Mouse (Mus musculus): ENCODE results near the gene Gm10491. TPM values are rescaled to one million over a fixed set of nuclear protein-coding genes. Genes with fewer than 3 reads are reported as not detected.

Gene Gm10491
- polyA plus RNA-seq, 1 experiment from 2014 or later = not detected

Other genes with a start within 250 kb of the Gm10491 start
- gene Plp2, start 236.4 kb downstream of the Gm10491 start, polyA plus RNA-seq (2015; fragmentation: Nextera tagmentation; extraction: Ambion mirVana) = 186 and 191 TPM in 2 replicates
- gene Magix, start 226.6 kb downstream of the Gm10491 start, polyA plus RNA-seq (2015; fragmentation: Nextera tagmentation; extraction: Ambion mirVana) = 0.53 and 0.62 TPM in 2 replicates
- 46.9 and 49.1 TPM in 2 replicates for gene Gpkow, start 210.7 kb downstream of the Gm10491 start, polyA plus RNA-seq (2015; fragmentation: Nextera tagmentation; extraction: Ambion mirVana)
- gene Wdr45, start 193.5 kb downstream of the Gm10491 start, polyA plus RNA-seq (2015; fragmentation: Nextera tagmentation; extraction: Ambion mirVana) = 69.6 and 79.5 TPM in 2 replicates
- gene Gm45208, start 185.6 kb downstream of the Gm10491 start, polyA plus RNA-seq (2015; fragmentation: Nextera tagmentation; extraction: Ambion mirVana) = not detected in 2 replicates
- 58.9 and 60.6 TPM in 2 replicates for gene Praf2, start 179.4 kb downstream of the Gm10491 start, polyA plus RNA-seq (2015; fragmentation: Nextera tagmentation; extraction: Ambion mirVana)
- gene Ccdc120, start 156.9 kb downstream of the Gm10491 start, polyA plus RNA-seq (2015; fragmentation: Nextera tagmentation; extraction: Ambion mirVana) = 23.5 and 23.6 TPM in 2 replicates
- gene Tfe3, start 145.3 kb downstream of the Gm10491 start, polyA plus RNA-seq (2015; fragmentation: Nextera tagmentation; extraction: Ambion mirVana) = 29.2 and 30.5 TPM in 2 replicates
- gene Gripap1, start 118.1 kb downstream of the Gm10491 start, polyA plus RNA-seq (2015; fragmentation: Nextera tagmentation; extraction: Ambion mirVana) = 39.7 and 41.7 TPM in 2 replicates
- 1.4 and 1.6 TPM in 2 replicates for gene Kcnd1, start 85.5 kb downstream of the Gm10491 start, polyA plus RNA-seq (2015; fragmentation: Nextera tagmentation; extraction: Ambion mirVana)
- gene Otud5, start 66.5 kb downstream of the Gm10491 start, polyA plus RNA-seq (2015; fragmentation: Nextera tagmentation; extraction: Ambion mirVana) = 42.2 and 46.6 TPM in 2 replicates
- 8.6 and 10.3 TPM in 2 replicates for gene Pim2, start 29.6 kb downstream of the Gm10491 start, polyA plus RNA-seq (2015; fragmentation: Nextera tagmentation; extraction: Ambion mirVana)
- 37.6 and 38.6 TPM in 2 replicates for gene Slc35a2, start 23.8 kb downstream of the Gm10491 start, polyA plus RNA-seq (2015; fragmentation: Nextera tagmentation; extraction: Ambion mirVana)
- gene Pqbp1, start 8.6 kb downstream of the Gm10491 start, polyA plus RNA-seq (2015; fragmentation: Nextera tagmentation; extraction: Ambion mirVana) = 114 and 115 TPM in 2 replicates
- gene Timm17b, start 8.5 kb downstream of the Gm10491 start, polyA plus RNA-seq (2015; fragmentation: Nextera tagmentation; extraction: Ambion mirVana) = 155 TPM in 2 replicates
- gene Gm10490, start 1.7 kb upstream of the Gm10491 start, polyA plus RNA-seq (2015; fragmentation: Nextera tagmentation; extraction: Ambion mirVana) = not detected in 2 replicates
- gene Pcsk1n, start 12.0 kb upstream of the Gm10491 start, polyA plus RNA-seq (2015; fragmentation: Nextera tagmentation; extraction: Ambion mirVana) = 0.86 and 1.9 TPM in 2 replicates
- gene Eras, start 20.8 kb upstream of the Gm10491 start, polyA plus RNA-seq (2015; fragmentation: Nextera tagmentation; extraction: Ambion mirVana) = not detected in 2 replicates
- gene Hdac6, start 40.1 kb upstream of the Gm10491 start, polyA plus RNA-seq (2015; fragmentation: Nextera tagmentation; extraction: Ambion mirVana) = 24.1 and 26.8 TPM in 2 replicates
- 1.4 and 1.9 TPM in 2 replicates for gene Gata1, start 70.2 kb upstream of the Gm10491 start, polyA plus RNA-seq (2015; fragmentation: Nextera tagmentation; extraction: Ambion mirVana)
- not detected in 2 replicates for gene Glod5, start 110.7 kb upstream of the Gm10491 start, polyA plus RNA-seq (2015; fragmentation: Nextera tagmentation; extraction: Ambion mirVana)
- gene Suv39h1, start 166.9 kb upstream of the Gm10491 start, polyA plus RNA-seq (2015; fragmentation: Nextera tagmentation; extraction: Ambion mirVana) = 67.2 and 68.0 TPM in 2 replicates
- gene Was, start 182.7 kb upstream of the Gm10491 start, polyA plus RNA-seq (2015; fragmentation: Nextera tagmentation; extraction: Ambion mirVana) = 0.26 and 0.62 TPM in 2 replicates
- gene Wdr13, start 225.1 kb upstream of the Gm10491 start, polyA plus RNA-seq (2015; fragmentation: Nextera tagmentation; extraction: Ambion mirVana) = 20.9 and 24.2 TPM in 2 replicates
- gene Rbm3, start 238.0 kb upstream of the Gm10491 start, polyA plus RNA-seq (2015; fragmentation: Nextera tagmentation; extraction: Ambion mirVana) = 508 and 532 TPM in 2 replicates